Mouse (Mus musculus) lung, adult 2 months (tissue): Measurements from ENCODE around the gene Stat3. TPM values are rescaled to one million over a fixed set of nuclear protein-coding genes. Genes with fewer than 3 reads are reported as not detected.

ENCODE experiments used
- DNase-seq: peaks from one replicate; pipeline ENCODE4 v3.0.0; 2022
- H3K4me1 ChIP-seq: fragments of 200-500 bp; 2 replicates; pipeline ENCODE4 v1.6.1; 2011; ENCODE audit warnings: low read length; ENCODE audit not compliant: control insufficient read depth, insufficient read depth
- H3K4me3 ChIP-seq: fragments of 200-500 bp; replicated peaks from 2 replicates; pipeline ENCODE3; 2011; ENCODE audit warnings: low read depth, mild to moderate bottlenecking, control low read depth, low read length; ENCODE audit errors: extremely low read depth
- CTCF ChIP-seq: fragments of 200-500 bp; IDR thresholded peaks from 2 replicates; pipeline ENCODE4 v1.5.1; 2011; ENCODE audit warnings: mild to moderate bottlenecking, low read length, control low read depth; ENCODE audit not compliant: insufficient read depth
- POLR2A ChIP-seq: fragments of 200-500 bp; IDR thresholded peaks from 2 replicates; pipeline ENCODE4 v1.6.1; 2011; ENCODE audit warnings: low read depth, mild to moderate bottlenecking, control low read depth, low read length, borderline replicate concordance; ENCODE audit errors: extremely low read depth
- WGBS: fragments of 180-500 bp; shearing (Covaris S2); methylation state at CpG from one replicate; pipeline ENCODE4 v1.1.7; 2018; 5-methylcytosine and 5-hydroxymethylcytosine counted together
- polyA plus RNA-seq: library from polyadenylated mRNA; depleted of rRNA; stranded (reverse); fragments of >200 nt; gene quantifications from 2 replicates; pipeline ENCODE4 v1.2.3, GENCODE M21; 2012; rRNA removed

Gene Stat3
- polyA plus RNA-seq, 1 experiment = 147 TPM

DNA sequence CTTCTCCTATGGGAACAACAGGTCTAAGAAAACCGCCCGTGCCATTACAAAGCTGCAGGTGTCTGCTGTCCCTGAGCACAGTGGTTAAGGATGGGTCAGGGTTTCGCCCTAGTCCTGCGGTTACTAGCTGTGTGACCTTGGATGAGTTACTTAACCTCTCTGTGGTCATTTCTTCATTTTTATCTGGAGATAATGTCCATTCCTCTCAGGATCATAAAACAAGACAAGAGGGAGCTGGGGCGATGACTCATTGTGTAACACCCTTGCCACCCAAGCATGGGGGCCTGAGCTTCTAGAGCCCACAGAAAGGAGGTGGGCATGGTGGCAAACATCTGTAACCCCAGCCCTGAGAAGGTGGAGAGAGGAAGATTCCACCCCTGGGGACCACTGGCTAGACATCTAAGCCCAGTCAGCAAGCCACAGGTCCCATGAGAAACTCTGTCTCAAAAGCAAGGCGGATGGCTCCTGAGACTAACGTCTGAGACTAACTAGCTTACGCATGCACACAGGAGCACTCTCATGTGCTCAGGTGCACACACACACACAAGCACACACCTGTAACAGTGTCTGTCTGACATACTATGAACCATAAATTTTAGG lies 96.2 kb downstream of the Stat3 start:
- TF ChIP-seq CTCF = no peak
- TF ChIP-seq POLR2A = no peak
- DNase-seq = no peak
- WGBS = 90% methylated on average over 8 of the region's 8 CpGs
- Histone ChIP-seq H3K4me1 (peaks cover 9% of the 10 kb centered on the region; the same call in 1 of the 2 replicates), H3K4me3 (no peak overlapping the region)

GRCm38 (mm10) chr11:100842025-100842424 lies 97.3 kb downstream of the Stat3 start:
- TF ChIP-seq CTCF = no peak
- TF ChIP-seq POLR2A = no peak
- DNase-seq = no peak
- WGBS = 84% methylated on average over 7 of the region's 7 CpGs
- Histone ChIP-seq H3K4me3 (no peak overlapping the region), H3K4me1 (peaks cover 7% of the 10 kb centered on the region; the same call in 1 of the 2 replicates)

DNA sequence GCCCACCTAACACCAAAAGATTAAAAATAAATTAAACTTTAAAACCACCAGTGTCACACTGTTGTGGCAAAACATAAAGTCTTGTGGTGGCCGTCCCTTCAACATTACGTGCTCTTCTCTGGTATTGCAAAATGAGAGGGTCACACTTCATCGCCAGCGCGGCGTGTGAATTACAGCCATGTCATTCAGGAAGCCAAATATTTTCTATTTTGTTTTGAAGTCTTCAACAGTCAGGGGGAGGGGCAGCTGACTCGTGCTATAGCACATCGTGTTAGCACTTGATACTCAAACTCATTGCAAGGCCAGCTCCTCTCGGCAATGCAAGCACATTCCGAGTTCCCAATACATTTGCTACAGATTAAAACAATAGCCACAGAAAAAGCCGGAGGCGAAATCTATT lies 98.5 kb downstream of the Stat3 start:
- H3K4me3 ChIP-seq = no peak overlapping the region
- H3K4me1 ChIP-seq = peaks cover 7% of the 10 kb centered on the region; the same call in 1 of the 2 replicates
- TF ChIP-seq POLR2A = no peak
- TF ChIP-seq CTCF = no peak
- DNase-seq = no peak
- 26% methylated on average over 12 of the region's 12 CpGs for WGBS

- TF ChIP-seq POLR2A (no peak), CTCF (no peak)
- DNase-seq = no peak
- Histone ChIP-seq H3K4me1 (peaks cover 5% of the 10 kb centered on the region; the same call in 1 of the 2 replicates), H3K4me3 (no peak overlapping the region)
- 49% methylated on average over 8 of the region's 8 CpGs for WGBS
These were observed 99.8 kb downstream of the Stat3 start for GRCm38 (mm10) chr11:100839523-100839922.

DNA sequence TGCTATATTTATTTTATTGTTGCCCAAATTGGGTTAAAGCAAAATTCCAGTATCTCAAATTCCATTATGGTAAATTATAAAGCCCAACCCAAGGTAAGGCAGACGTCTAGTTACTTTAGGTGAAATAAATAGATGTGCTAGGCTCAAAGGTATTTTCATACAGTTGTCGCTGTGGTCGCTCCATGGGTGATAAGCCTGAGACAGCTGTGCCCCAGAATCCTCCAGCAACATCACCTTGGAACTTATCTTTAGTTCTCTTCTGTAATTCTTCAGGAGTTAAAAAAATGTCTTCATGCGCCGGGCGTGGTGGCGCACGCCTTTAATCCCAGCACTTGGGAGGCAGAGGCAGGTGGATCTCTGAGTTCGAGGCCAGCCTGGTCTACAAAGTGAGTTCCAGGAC lies 100.4 kb downstream of the Stat3 start:
- Histone ChIP-seq H3K4me1 (peaks cover 5% of the 10 kb centered on the region; the same call in 1 of the 2 replicates), H3K4me3 (no peak overlapping the region)
- 94% methylated on average over 9 of the region's 9 CpGs for WGBS
- TF ChIP-seq POLR2A = no peak
- TF ChIP-seq CTCF = no peak
- DNase-seq = no peak

- TF ChIP-seq POLR2A (no peak), CTCF (peak; percentile 54)
- 74% methylated on average over 9 of the region's 9 CpGs for WGBS
- H3K4me1 ChIP-seq = peaks cover 8% of the 10 kb centered on the region; the same call in 1 of the 2 replicates
- no peak for DNase-seq
- no peak overlapping the region for H3K4me3 ChIP-seq
These were observed 102.2 kb downstream of the Stat3 start for GRCm38 (mm10) chr11:100836923-100837702.

Other genes with a start within 250 kb of the Stat3 start
- 0.36 and 4.9 TPM in 2 replicates for gene Zfp385c, start 247.1 kb downstream of the Stat3 start, polyA plus RNA-seq
- 8.2 and 9.8 TPM in 2 replicates for gene Dhx58, start 235.3 kb downstream of the Stat3 start, polyA plus RNA-seq
- 27.3 and 28.2 TPM in 2 replicates for gene Kat2a, start 227.1 kb downstream of the Stat3 start, polyA plus RNA-seq
- gene Hspb9, start 225.7 kb downstream of the Stat3 start, polyA plus RNA-seq = 0.36 TPM in 1 of 2 replicates, not detected in the other
- 235 and 252 TPM in 2 replicates for gene Rab5c, start 201.3 kb downstream of the Stat3 start, polyA plus RNA-seq
- gene Kcnh4, start 179.6 kb downstream of the Stat3 start, polyA plus RNA-seq = 1.1 and 1.8 TPM in 2 replicates
- gene Hcrt, start 176.6 kb downstream of the Stat3 start, polyA plus RNA-seq = not detected in 2 replicates
- 14.4 and 18.2 TPM in 2 replicates for gene Ghdc, start 168.6 kb downstream of the Stat3 start, polyA plus RNA-seq
- gene Stat5b, start 88.8 kb downstream of the Stat3 start, polyA plus RNA-seq = 38.8 and 44.7 TPM in 2 replicates
- gene Stat5a, start 80.2 kb downstream of the Stat3 start, polyA plus RNA-seq = 19.0 and 20.4 TPM in 2 replicates
- 270 and 280 TPM in 2 replicates for gene Cavin1, start 31.3 kb upstream of the Stat3 start, polyA plus RNA-seq
- 81.9 and 102 TPM in 2 replicates for gene Atp6v0a1, start 69.9 kb upstream of the Stat3 start, polyA plus RNA-seq
- gene Naglu, start 130.5 kb upstream of the Stat3 start, polyA plus RNA-seq = 32.2 and 33.5 TPM in 2 replicates
- 0.17 and 0.29 TPM in 2 replicates for gene Hsd17b1, start 138.9 kb upstream of the Stat3 start, polyA plus RNA-seq
- 40.2 and 43.9 TPM in 2 replicates for gene Coasy, start 143.0 kb upstream of the Stat3 start, polyA plus RNA-seq
- gene Mlx, start 147.7 kb upstream of the Stat3 start, polyA plus RNA-seq = 25.5 and 47.0 TPM in 2 replicates
- 1.5 and 2.1 TPM in 2 replicates for gene Psmc3ip, start 155.9 kb upstream of the Stat3 start, polyA plus RNA-seq
- gene Retreg3, start 180.4 kb upstream of the Stat3 start, polyA plus RNA-seq = 47.6 and 58.8 TPM in 2 replicates
- 10.7 and 14.4 TPM in 2 replicates for gene Tubg1, start 180.4 kb upstream of the Stat3 start, polyA plus RNA-seq
- gene Tubg2, start 216.4 kb upstream of the Stat3 start, polyA plus RNA-seq = 2.4 and 3.2 TPM in 2 replicates
- 2.6 and 2.7 TPM in 2 replicates for gene Cntnap1, start 231.0 kb upstream of the Stat3 start, polyA plus RNA-seq
- 41.2 and 47.4 TPM in 2 replicates for gene Plekhh3, start 231.8 kb upstream of the Stat3 start, polyA plus RNA-seq
- 0.45 and 0.62 TPM in 2 replicates for gene Ccr10, start 235.9 kb upstream of the Stat3 start, polyA plus RNA-seq